9 mouse cellular contexts compared by ENCODE assay signal in the genomic region with DNA sequence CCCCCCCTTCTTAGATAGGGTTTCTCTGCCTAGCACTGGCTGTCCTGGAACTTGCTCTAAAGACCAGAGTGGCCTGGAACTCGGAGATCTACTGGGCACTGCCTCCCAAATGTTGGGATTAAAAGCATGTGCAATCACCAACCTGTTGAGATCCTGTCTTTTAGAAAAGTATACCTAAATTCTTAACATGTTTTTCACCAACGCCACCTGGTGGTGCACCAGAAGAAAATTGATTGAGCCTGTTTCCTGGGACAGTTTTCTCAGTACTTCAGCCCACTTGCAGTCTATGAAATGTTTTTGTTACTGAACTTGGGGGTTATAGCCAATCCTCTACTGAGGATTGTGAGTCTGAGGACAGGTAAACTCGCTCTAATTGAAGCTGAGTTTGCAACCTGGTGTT. TPM values are rescaled to one million over a fixed set of nuclear protein-coding genes. Genes with fewer than 3 reads are reported as not detected.
DNase-seq lines count a peak whose midpoint lies in the region; ATAC-seq and TF ChIP-seq lines count a peak whose summit lies in the region.
"Had no signal": no experiment of that assay in that cellular context is flagged by ENCODE, and none has a peak within 500 bp of the region (broad histone marks: within the 10 kb centered on the region; RNA-seq: fewer than 3 reads in every experiment).

No protein-coding gene starts in this region.

- H3K36me3 ChIP-seq in heart, adult 2 months (ENCODE audit: control insufficient read depth, insufficient read depth, low read length): no peaks in the 10 kb centered on the region
- peaks cover 19% of the 10 kb centered on the region for H3K36me3 ChIP-seq in midbrain, embryonic 14.5 days (ENCODE audit: control insufficient read depth, insufficient read depth, low read length)
- H3K36me3 ChIP-seq in midbrain, embryonic 10.5 days: peaks cover 26% of the 10 kb centered on the region

- no peak for DNase-seq in heart, adult 2 months
- no peak for DNase-seq in heart, postnatal 25 days (ENCODE audit: low spot score)
- peak; percentile 39 for DNase-seq in midbrain, embryonic 14.5 days
- no peak for DNase-seq in midbrain, embryonic 10.5 days (ENCODE audit: low spot score)
- peak; percentile 39 for DNase-seq in adipocyte (ENCODE audit: low spot score)
- DNase-seq in retina, postnatal 1 day: peak; percentile 14
- DNase-seq in cerebellum, adult 9-11 months: no peak
- no peak for DNase-seq in left cerebral cortex, postnatal 14 days (ENCODE audit: low spot score in 2 of 2)

- H3K4me1 ChIP-seq in heart, adult 2 months (ENCODE audit: control insufficient read depth, insufficient read depth, low read length): no peaks in the 10 kb centered on the region
- H3K4me1 ChIP-seq in midbrain, embryonic 14.5 days (ENCODE audit: control insufficient read depth, insufficient read depth, low read length): no peaks in the 10 kb centered on the region
- H3K4me1 ChIP-seq in midbrain, embryonic 10.5 days: 0 out of 2 replicates have a peak, but pooled peaks cover 3% of the 10 kb centered on the region

- TF ChIP-seq CTCF in heart, adult 2 months (IDR thresholded peaks at IDR 0.05): peak; percentile 50

- H3K9me3 ChIP-seq in midbrain, embryonic 14.5 days (ENCODE audit: control insufficient read depth, low read length): no peaks in the 10 kb centered on the region
- no peaks in the 10 kb centered on the region for H3K9me3 ChIP-seq in midbrain, embryonic 10.5 days (replicated peaks)

- no peak for ATAC-seq in midbrain, embryonic 14.5 days (ENCODE audit: low FRiP score, low TSS enrichment)

- WGBS in heart, adult 2 months: 44% methylated on average over 3 of the region's 3 CpGs
- WGBS in midbrain, embryonic 14.5 days: 41% methylated on average over 3 of the region's 3 CpGs
- WGBS in midbrain, embryonic 10.5 days: 43% methylated on average over 3 of the region's 3 CpGs

- intact Hi-C loops in heart, adult 2 months (cut with DNase I): loop anchor here (5.0 kb wide), 1 partner anchor 700 kb away; no protein-coding TSS in a partner anchor
- intact Hi-C loops in heart, postnatal 25 days (cut with DNase I): no loop called here
- intact Hi-C loops in left cerebral cortex, postnatal 14 days (cut with DNase I): no loop called here

- H3K27ac ChIP-seq in heart, adult 2 months: no peak overlapping the region
- H3K27ac ChIP-seq in midbrain, embryonic 14.5 days (replicated peaks; ENCODE audit: low read depth, low read length): no peak overlapping the region
- no peak overlapping the region for H3K27ac ChIP-seq in midbrain, embryonic 10.5 days (replicated peaks)

- no peaks in the 10 kb centered on the region for H3K79me2 ChIP-seq in heart, adult 2 months (replicated peaks; ENCODE audit: control insufficient read depth, insufficient read depth, low read length)

- TF ChIP-seq POLR2A in heart, adult 2 months (IDR thresholded peaks at IDR 0.05; ENCODE audit: insufficient read depth, low read depth, low read length): no peak

- no peak overlapping the region for H3K4me2 ChIP-seq in midbrain, embryonic 14.5 days (ENCODE audit: low read length)
- H3K4me2 ChIP-seq: midbrain, embryonic 11.5 days had no signal

- H3K4me3 ChIP-seq in heart, adult 2 months: no peak overlapping the region
- no peak overlapping the region for H3K4me3 ChIP-seq in midbrain, embryonic 14.5 days (replicated peaks; ENCODE audit: low read depth, low read length)
- H3K4me3 ChIP-seq in midbrain, embryonic 10.5 days: no peak overlapping the region

- H3K27me3 ChIP-seq in heart, adult 2 months (ENCODE audit: control insufficient read depth, insufficient read depth, low read length): no peaks in the 10 kb centered on the region
- H3K27me3 ChIP-seq in midbrain, embryonic 14.5 days (ENCODE audit: control insufficient read depth, insufficient read depth, low read length): no peaks in the 10 kb centered on the region
- H3K27me3 ChIP-seq in midbrain, embryonic 10.5 days (ENCODE audit: low read depth, poor library complexity, severe bottlenecking): no peaks in the 10 kb centered on the region

- TF ChIP-seq EP300 in heart, adult 2 months (IDR thresholded peaks at IDR 0.05; ENCODE audit: insufficient read depth, low read depth, low read length): no peak

- no peak overlapping the region for H3K9ac ChIP-seq in heart, adult 2 months (ENCODE audit: low read depth, low read length)
- H3K9ac ChIP-seq in midbrain, embryonic 14.5 days (replicated peaks; ENCODE audit: low read length): no peak overlapping the region

RNA-seq across cellular contexts. Expression of gene Caprin2, which starts 20.8 kb away (rescaled TPM):
- 1 to 10 TPM; 4.1 to 4.2 TPM for total RNA-seq in heart, adult 2 months (2021)
- polyA plus RNA-seq in heart, adult 2 months (2012; rRNA removed): 4.0 and 7.4 TPM in 2 replicates
- 1 to 10 TPM; 4.5 to 5.7 TPM for total RNA-seq in heart, postnatal 25 days (2021)
- 8.7 and 11.8 TPM in 2 replicates for polyA plus RNA-seq in midbrain, embryonic 14.5 days (2014; fragmentation: Nextera tagmentation; extraction: Ambion mirVana)
- 22.4 and 24.0 TPM in 2 replicates for polyA plus RNA-seq in midbrain, embryonic 10.5 days (2016; fragmentation: Nextera tagmentation; extraction: Ambion mirVana)
- 1 to 10 TPM; 6.6 to 7.1 TPM for total RNA-seq in left cerebral cortex, postnatal 14 days (2021)

RNA-seq across cellular contexts. Expression of gene Sinhcaf, which starts 29.4 kb away (rescaled TPM):
- 1 to 10 TPM; 2.7 to 5.0 TPM for total RNA-seq in heart, adult 2 months (2021)
- 1.3 and 2.1 TPM in 2 replicates for polyA plus RNA-seq in heart, adult 2 months (2012; rRNA removed)
- total RNA-seq in heart, postnatal 25 days (2021): 1 to 10 TPM; 4.9 to 5.7 TPM
- 60.5 and 89.8 TPM in 2 replicates for polyA plus RNA-seq in midbrain, embryonic 14.5 days (2014; fragmentation: Nextera tagmentation; extraction: Ambion mirVana)
- 322 and 341 TPM in 2 replicates for polyA plus RNA-seq in midbrain, embryonic 10.5 days (2016; fragmentation: Nextera tagmentation; extraction: Ambion mirVana)
- total RNA-seq in left cerebral cortex, postnatal 14 days (2021): 1 to 10 TPM; 2.3 to 4.3 TPM

Comparison
In these comparisons a context has a peak if more than half of its experiments do, and no peak if none do; other contexts are left out.
1. DNase-seq: peak in midbrain, embryonic 14.5 days (single experiment), adipocyte (single experiment) and retina, postnatal 1 day (single experiment); none in heart, adult 2 months (0 of 2), heart, postnatal 25 days (single experiment), midbrain, embryonic 10.5 days (single experiment), cerebellum, adult 9-11 months (single experiment) and left cerebral cortex, postnatal 14 days (0 of 2).